Mouse (Mus musculus): Measurements from ENCODE around the gene Pcnx.
A peak's percentile ranks its signal among the peaks of the same experiment; 100 is the strongest.

DNA sequence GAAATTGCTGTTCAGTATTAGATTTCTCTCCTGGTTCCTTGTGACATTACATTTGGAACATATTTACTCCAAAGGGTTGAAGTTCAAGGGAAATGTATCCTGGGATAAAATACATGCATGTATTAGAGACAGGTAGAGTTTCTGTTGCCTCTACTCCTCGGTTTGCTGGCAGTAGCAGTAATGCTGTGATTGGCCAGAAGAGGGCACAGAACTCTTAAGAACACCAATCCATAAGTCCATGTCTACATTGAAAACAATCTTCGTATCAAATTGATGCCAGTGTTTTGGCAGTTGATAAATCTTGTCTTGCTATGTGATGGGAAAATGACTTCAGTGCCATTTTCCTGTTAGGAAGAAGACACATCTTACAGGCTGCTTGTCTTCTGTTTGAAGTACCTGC lies 115.0 kb downstream of the Pcnx start:
- peak; percentile 44 for TF ChIP-seq CTCF (IDR thresholded peaks at IDR 0.05; ENCODE audit: extremely low read depth, insufficient read depth, low read length)
- no peak for TF ChIP-seq POLR2A (IDR thresholded peaks at IDR 0.05; ENCODE audit: extremely low read depth, insufficient read depth, low read length)
